Mouse (Mus musculus): ENCODE measurements around the gene Pbp2.

GRCm38 (mm10) chr6:135313981-135314380, 3.8 kb upstream of the Pbp2 start:
- TF ChIP-seq FLI1 (IDR thresholded peaks at IDR 0.05; ENCODE audit: low read length) (no peak), GATA1 (IDR thresholded peaks at IDR 0.05; ENCODE audit: borderline replicate concordance, low read length) (no peak)
